Mouse (Mus musculus) hindbrain, embryonic 15.5 days (tissue): ENCODE data around the gene Myl9. TPM values are rescaled to one million over a fixed set of nuclear protein-coding genes. Genes with fewer than 3 reads are reported as not detected.

ENCODE experiments used
- ATAC-seq: fragments of 200-750 bp; cut with Nextera tagmentation; 2 replicates; pipeline ENCODE4 v1.8.0; 2017; ENCODE audit warnings: low read depth, moderate number of reproducible peaks, moderate TSS enrichment; ENCODE audit not compliant: low FRiP score
- H3K27ac ChIP-seq: fragments of 300-500 bp; sonication (generic); replicated peaks from 2 replicates; pipeline ENCODE4 v1.5.1; 2015; ENCODE audit warnings: mild to moderate bottlenecking, inconsistent platforms
- H3K27me3 ChIP-seq: fragments of 300-500 bp; sonication (generic); 2 replicates; pipeline ENCODE4 v1.6.1; 2015; ENCODE audit warnings: control low read depth, inconsistent platforms
- H3K36me3 ChIP-seq: fragments of 300-500 bp; sonication (generic); 2 replicates; pipeline ENCODE4 v1.6.1; 2015; ENCODE audit warnings: control low read depth, inconsistent platforms
- H3K4me1 ChIP-seq: fragments of 300-500 bp; sonication (generic); replicated peaks from 2 replicates; pipeline ENCODE4 v1.6.1; 2015; ENCODE audit warnings: control low read depth, inconsistent platforms
- H3K4me2 ChIP-seq: fragments of 300-500 bp; sonication (generic); 2 replicates; pipeline ENCODE4 v1.6.1; 2015; ENCODE audit warnings: moderate library complexity, mild to moderate bottlenecking, inconsistent platforms
- H3K4me3 ChIP-seq: fragments of 300-500 bp; sonication (generic); 2 replicates; pipeline ENCODE4 v1.5.1; 2015; ENCODE audit warnings: mild to moderate bottlenecking, inconsistent platforms
- H3K9ac ChIP-seq: fragments of 300-500 bp; sonication (generic); 2 replicates; pipeline ENCODE4 v1.6.1; 2015; ENCODE audit warnings: inconsistent platforms
- H3K9me3 ChIP-seq: fragments of 300-500 bp; sonication (generic); 2 replicates; pipeline ENCODE4 v1.6.1; 2016; ENCODE audit warnings: control low read depth, inconsistent platforms
- WGBS: fragments of 180-500 bp; shearing (Covaris S2); methylation state at CpG from one replicate; pipeline ENCODE4 v1.1.7; 2015; 5-methylcytosine and 5-hydroxymethylcytosine counted together
- polyA plus RNA-seq: library from polyadenylated mRNA; unstranded; fragments of >200 nt; fragmentation: Nextera tagmentation; extraction: Ambion mirVana; gene quantifications from 2 replicates; pipeline ENCODE4 v1.2.1, GENCODE M21; 2015

Myl9 gene
- polyA plus RNA-seq: 42.4 and 44.8 TPM in 2 replicates

DNA sequence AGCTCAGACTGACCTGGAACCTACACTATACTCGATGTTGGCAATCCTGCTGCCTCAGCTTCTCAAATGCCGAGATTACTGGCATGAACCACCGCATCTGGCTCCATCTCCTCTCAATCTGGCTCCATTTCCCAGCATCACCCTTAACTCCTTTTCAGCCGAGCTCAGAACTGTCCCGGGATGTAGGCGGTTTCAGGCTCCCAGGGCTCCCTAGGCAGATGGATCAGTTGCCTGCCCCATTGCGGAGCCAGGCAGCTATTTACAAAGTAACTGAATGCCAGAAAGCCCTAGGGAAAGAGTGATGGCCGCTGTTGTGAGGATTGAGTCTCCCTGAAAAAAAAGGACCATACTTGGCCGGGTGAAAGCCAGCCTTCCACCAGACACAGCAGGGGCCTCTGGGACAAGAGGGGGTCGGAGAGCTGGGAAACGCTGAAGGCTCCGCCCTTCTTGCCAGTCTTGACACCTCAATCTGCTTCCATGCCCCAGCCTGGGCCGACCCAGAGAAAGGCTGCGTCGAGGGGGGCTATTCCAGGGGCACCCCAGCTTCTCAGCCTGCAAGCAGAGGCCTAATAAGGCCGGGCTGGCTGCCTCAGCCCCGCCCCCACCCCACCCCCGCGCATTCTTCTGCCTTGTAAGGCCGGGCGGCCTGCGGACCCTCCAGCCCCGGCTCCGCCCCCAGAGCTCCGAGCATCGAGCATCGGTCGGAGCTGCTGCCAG, at the start of gene Myl9:
TSS of gene Myl9 (plus strand) at position 683 of the 717 bp plus-strand sequence.
- H3K36me3 ChIP-seq: no peaks in the 10 kb centered on the region
- peak within 1 kb of the TSS; percentile 35 for H3K4me3 ChIP-seq
- H3K9ac ChIP-seq: peak within 1 kb of the TSS; percentile 41
- H3K27ac ChIP-seq: peak within 1 kb of the TSS; percentile 69
- peak; percentile 73 for ATAC-seq
- peaks cover 21% of the 10 kb centered on the region for H3K4me1 ChIP-seq
- peak within 1 kb of the TSS; percentile 78 for H3K4me2 ChIP-seq
- WGBS: under 1% methylated on average over 28 of the region's 28 CpGs
- H3K9me3 ChIP-seq: no peaks in the 10 kb centered on the region
- no peaks in the 10 kb centered on the region for H3K27me3 ChIP-seq

DNA sequence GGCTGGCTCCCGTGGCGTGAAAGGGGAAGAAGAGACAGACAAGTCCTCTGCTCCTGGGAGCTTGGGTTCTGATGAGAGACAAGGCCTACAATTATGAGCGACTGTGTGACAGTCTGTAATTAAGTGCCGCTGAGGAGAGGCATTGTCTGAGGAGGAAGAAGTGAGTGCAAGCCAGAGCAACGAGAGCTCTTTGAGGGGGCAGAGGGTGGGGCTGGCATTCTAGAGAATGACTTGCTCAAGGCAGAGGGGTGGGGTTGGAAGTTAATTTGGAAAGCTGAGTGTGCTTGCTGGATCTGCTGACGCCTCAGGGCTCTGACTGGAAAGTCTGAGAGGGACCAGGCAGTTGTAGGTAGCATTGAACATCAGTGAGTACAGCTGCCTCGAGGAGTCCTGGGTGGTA, 48.9 kb upstream of the Myl9 start:
- no peak for ATAC-seq
- H3K27ac ChIP-seq: peak overlapping the region; percentile 46; the same call in 1 of the 2 replicates
- peaks cover 68% of the 10 kb centered on the region for H3K4me1 ChIP-seq
- H3K36me3 ChIP-seq: 0 out of 2 replicates have a peak, but pooled peaks cover 4% of the 10 kb centered on the region
- H3K4me3 ChIP-seq: no peak overlapping the region
- H3K9ac ChIP-seq: 0 out of 2 replicates have a peak overlapping the region, but pooled peaks have one; percentile 1
- WGBS: 13% methylated on average over 7 of the region's 7 CpGs
- no peaks in the 10 kb centered on the region for H3K9me3 ChIP-seq
- no peaks in the 10 kb centered on the region for H3K27me3 ChIP-seq
- peak overlapping the region; percentile 33 for H3K4me2 ChIP-seq

DNA sequence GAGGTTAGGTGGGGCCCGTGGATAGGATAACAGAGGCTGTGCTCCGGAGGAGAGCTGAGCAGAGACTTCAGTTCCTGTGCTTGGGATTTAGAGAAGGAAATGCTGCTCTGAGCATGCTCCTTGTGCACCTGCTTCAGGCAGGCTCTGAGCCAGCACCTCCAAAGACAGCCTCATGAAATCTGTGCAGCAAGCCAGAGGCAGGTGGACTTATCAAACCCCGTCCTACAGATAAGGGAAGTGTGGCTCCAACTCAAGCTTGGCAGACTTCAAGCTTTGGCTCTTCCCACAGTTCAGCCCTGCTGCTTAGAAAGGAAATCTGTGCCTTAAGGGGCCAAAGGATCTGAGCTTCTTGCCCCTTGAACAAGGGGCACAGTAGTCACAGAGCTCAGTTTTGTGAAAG, 48.3 kb upstream of the Myl9 start:
- Histone ChIP-seq H3K4me2 (peak overlapping the region; percentile 33; the same call in 1 of the 2 replicates), H3K36me3 (0 out of 2 replicates have a peak, but pooled peaks cover 4% of the 10 kb centered on the region), H3K27ac (peak overlapping the region; percentile 46; the same call in 1 of the 2 replicates), H3K4me1 (peaks cover 72% of the 10 kb centered on the region), H3K4me3 (no peak overlapping the region), H3K9ac (no peak overlapping the region), H3K27me3 (no peaks in the 10 kb centered on the region), H3K9me3 (no peaks in the 10 kb centered on the region)
- 38% methylated on average over 3 of the region's 3 CpGs for WGBS
- ATAC-seq: no peak

DNA sequence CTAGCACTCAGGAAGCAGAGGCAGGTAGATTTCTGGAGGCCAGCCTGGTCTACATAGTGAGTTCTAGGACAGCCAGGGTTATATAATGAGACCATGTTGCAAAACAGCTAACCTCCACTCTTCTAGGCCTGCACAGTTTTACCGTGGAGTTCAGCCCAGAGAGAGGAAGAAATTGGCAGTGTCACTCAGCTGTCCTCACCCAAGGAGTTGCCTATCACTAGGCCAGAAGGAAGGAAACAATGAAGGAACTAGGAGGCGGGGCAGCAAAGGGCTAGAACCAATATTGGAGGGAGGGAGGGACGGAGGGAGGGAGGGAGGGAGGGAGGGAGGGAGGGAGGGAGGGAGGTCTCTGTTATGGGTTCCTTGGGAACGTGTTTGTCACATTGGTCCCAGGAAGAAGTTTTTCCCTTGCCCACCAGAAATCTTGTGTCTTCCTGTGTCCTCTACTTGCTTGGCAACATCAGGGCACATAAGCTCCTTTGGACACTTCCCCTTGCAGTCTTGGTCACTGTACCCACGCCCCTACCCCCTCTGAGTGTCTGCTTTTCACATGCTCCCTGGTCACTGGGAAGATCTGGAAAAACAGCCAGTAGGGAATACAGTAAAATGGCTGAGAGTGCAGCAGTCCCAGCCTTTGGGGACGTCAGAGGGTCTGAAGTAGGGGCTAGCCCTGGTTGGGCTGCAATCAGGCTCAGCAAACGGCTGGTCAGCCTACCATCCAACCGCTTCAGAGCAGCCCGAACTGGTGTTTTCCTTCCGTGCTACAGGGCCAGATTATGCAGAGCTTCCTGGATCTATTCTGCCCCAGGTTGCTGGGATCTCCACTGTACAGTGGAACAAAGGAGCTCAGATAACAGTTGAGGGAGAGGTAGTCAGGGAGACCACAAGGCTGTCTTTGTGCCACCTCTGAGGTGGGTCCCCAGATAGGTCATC, 45.4 kb upstream of the Myl9 start:
- no peak for ATAC-seq
- Histone ChIP-seq H3K4me1 (peaks cover 64% of the 10 kb centered on the region), H3K27me3 (no peaks in the 10 kb centered on the region), H3K4me3 (no peak overlapping the region), H3K27ac (peak overlapping the region; percentile 55; the same call in 1 of the 2 replicates), H3K9ac (no peak overlapping the region), H3K4me2 (no peak overlapping the region), H3K9me3 (no peaks in the 10 kb centered on the region), H3K36me3 (0 out of 2 replicates have a peak, but pooled peaks cover 4% of the 10 kb centered on the region)
- 56% methylated on average over 9 of the region's 10 CpGs for WGBS

DNA sequence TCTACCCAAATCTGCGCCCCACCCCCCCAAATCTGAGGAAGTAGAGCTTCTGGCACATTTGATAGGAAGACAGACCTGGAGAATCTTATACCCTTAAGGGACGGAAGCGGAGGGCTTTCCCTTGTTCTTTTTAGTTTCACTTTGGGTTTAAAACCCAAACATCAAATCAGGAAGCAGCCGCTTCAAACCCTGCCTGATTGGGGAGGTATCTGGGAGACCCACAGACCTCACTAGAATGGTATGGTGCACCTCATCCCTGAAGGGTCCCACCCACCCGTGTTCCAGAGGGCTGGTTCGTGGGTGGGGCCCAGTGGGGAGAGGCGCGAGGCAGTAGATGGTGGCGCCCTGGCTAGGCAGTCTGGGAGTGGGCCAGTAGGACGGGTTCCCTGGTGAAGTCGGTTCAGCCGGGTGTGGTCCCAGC, 44.7 kb upstream of the Myl9 start:
- H3K36me3 ChIP-seq: 0 out of 2 replicates have a peak, but pooled peaks cover 4% of the 10 kb centered on the region
- no peak overlapping the region for H3K9ac ChIP-seq
- no peak overlapping the region for H3K4me2 ChIP-seq
- H3K4me1 ChIP-seq: peaks cover 64% of the 10 kb centered on the region
- no peaks in the 10 kb centered on the region for H3K9me3 ChIP-seq
- no peaks in the 10 kb centered on the region for H3K27me3 ChIP-seq
- no peak overlapping the region for H3K4me3 ChIP-seq
- 86% methylated on average over 12 of the region's 12 CpGs for WGBS
- H3K27ac ChIP-seq: peak overlapping the region; percentile 55; the same call in 1 of the 2 replicates
- ATAC-seq: no peak

DNA sequence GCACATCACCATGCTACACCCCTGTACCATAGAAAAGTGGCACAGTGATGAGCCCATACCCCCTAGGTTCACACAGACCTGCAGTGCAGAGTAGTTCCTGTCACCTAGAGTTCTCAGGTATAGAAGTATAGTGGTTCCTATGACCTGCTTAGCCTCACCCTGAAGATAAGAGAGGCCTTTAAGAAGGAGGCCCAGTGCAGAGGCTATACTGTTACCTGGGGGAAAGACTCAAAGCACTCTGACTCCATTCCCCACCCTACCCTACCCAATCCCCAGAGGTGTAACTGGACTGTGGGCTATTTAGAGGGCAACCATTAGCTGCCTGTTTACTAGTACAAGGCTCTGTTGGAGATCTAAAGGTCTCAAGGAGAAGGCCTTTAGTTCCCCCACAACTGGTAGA, 43.6 kb upstream of the Myl9 start:
- no peak for ATAC-seq
- peaks cover 64% of the 10 kb centered on the region for H3K4me1 ChIP-seq
- no peak overlapping the region for H3K27ac ChIP-seq
- 0 out of 2 replicates have a peak, but pooled peaks cover 4% of the 10 kb centered on the region for H3K36me3 ChIP-seq
- H3K27me3 ChIP-seq: no peaks in the 10 kb centered on the region
- H3K9me3 ChIP-seq: no peaks in the 10 kb centered on the region
- no peak overlapping the region for H3K4me3 ChIP-seq
- H3K9ac ChIP-seq: no peak overlapping the region
- no peak overlapping the region for H3K4me2 ChIP-seq

DNA sequence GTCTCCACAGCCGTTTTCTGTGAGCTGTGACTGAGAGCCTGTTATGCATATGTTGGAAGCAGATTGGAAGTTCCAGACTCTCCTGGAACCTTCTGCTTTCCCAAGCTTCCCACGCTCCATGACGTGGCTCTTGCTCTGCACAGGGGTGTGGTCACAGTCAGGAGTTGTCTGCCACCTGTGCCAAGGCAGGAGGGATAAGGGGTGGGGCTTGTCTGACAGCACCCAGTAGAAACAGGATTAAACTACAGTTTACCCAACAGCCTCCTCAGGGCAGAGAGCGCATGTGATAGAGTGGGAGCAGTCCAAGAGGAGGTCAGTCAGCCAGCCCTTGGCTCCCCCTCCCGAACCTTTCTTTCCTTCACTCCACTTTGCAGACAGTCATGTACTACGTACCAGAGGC, 43.1 kb upstream of the Myl9 start:
- H3K9me3 ChIP-seq: no peaks in the 10 kb centered on the region
- 64% methylated on average over 6 of the region's 6 CpGs for WGBS
- H3K9ac ChIP-seq: no peak overlapping the region
- no peak overlapping the region for H3K27ac ChIP-seq
- 0 out of 2 replicates have a peak, but pooled peaks cover 4% of the 10 kb centered on the region for H3K36me3 ChIP-seq
- no peak overlapping the region for H3K4me3 ChIP-seq
- peaks cover 64% of the 10 kb centered on the region for H3K4me1 ChIP-seq
- H3K4me2 ChIP-seq: no peak overlapping the region
- no peak for ATAC-seq
- no peaks in the 10 kb centered on the region for H3K27me3 ChIP-seq

DNA sequence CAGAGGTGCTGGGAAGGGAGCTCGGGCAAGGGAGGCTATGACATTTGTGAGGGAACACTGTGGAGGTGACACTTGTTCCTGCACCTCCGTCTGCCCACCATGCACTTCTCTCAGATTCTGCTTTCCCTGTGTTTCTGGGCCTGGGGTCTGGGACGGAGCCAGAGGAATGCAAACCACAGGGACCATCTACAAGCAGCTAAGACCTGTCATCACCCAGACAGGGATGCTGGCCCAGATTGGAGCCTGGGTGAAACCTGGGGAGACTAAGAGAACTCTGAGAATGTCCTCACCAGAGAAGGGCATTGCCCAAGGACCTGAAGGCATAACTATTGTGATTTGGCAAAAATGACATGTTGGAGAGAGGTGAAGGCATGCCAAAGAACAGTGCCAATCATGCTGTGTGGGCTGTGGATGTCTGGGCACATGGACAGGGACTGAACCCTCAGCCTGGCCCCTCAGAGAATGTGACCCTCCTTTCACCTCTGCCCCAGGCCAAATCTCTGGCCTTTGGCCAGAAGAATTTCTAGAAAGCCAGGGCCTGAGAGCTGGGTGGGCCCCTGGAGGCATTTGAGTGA, 39.4 kb upstream of the Myl9 start:
- H3K4me3 ChIP-seq: no peak overlapping the region
- H3K27ac ChIP-seq: no peak overlapping the region
- H3K4me2 ChIP-seq: no peak overlapping the region
- no peaks in the 10 kb centered on the region for H3K9me3 ChIP-seq
- no peak for ATAC-seq
- H3K4me1 ChIP-seq: peaks cover 58% of the 10 kb centered on the region
- 0 out of 2 replicates have a peak, but pooled peaks cover 3% of the 10 kb centered on the region for H3K36me3 ChIP-seq
- WGBS: 74% methylated on average over 3 of the region's 3 CpGs
- H3K9ac ChIP-seq: no peak overlapping the region
- H3K27me3 ChIP-seq: no peaks in the 10 kb centered on the region

DNA sequence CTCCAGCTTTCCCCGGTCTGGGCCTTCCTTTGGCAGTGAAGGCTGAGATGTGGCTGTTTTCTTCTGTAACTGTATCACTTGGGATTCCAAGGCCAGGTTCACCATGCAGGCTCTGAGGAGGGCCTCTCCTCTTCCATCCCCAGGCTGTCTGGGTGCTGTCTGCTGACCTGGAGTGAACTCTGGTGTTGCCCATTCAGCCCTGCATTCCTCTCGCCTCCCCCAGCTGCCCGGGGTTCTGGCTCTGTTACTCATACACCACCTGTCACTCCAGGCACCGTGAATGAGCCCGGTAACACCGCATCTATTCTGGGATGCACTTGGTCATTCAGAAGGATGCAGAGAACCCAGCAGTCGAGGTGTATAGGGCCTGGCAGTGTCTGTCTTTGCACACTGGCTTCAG, 38.4 kb upstream of the Myl9 start:
- Histone ChIP-seq H3K27me3 (no peaks in the 10 kb centered on the region), H3K36me3 (0 out of 2 replicates have a peak, but pooled peaks cover 3% of the 10 kb centered on the region), H3K9ac (no peak overlapping the region), H3K4me1 (peaks cover 58% of the 10 kb centered on the region), H3K9me3 (no peaks in the 10 kb centered on the region), H3K4me3 (no peak overlapping the region), H3K27ac (no peak overlapping the region), H3K4me2 (no peak overlapping the region)
- no peak for ATAC-seq
- 37% methylated on average over 7 of the region's 7 CpGs for WGBS

DNA sequence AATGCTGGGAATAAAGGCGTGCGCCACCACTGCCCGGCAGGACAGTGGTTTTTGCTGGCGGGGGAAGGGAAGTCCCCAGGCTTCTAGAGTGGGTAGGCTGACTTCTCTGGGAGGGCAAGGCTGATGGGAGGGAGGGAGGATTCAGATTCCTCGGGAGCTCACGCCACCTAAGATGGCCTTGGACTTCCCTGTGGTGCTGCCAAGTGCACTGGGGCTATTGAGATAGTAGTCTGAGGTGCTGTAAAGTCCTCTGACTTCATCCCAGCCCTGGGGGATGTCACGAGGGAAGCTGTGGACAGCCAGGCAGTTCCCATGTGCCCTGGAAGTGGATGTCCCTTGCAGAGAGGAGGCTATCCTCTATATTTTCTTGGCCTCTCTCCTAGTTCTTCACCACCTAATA, 37.2 kb upstream of the Myl9 start:
- Histone ChIP-seq H3K4me2 (no peak overlapping the region), H3K36me3 (0 out of 2 replicates have a peak, but pooled peaks cover 3% of the 10 kb centered on the region), H3K27me3 (no peaks in the 10 kb centered on the region), H3K4me1 (peaks cover 55% of the 10 kb centered on the region), H3K27ac (no peak overlapping the region), H3K4me3 (no peak overlapping the region), H3K9me3 (no peaks in the 10 kb centered on the region), H3K9ac (no peak overlapping the region)
- 80% methylated on average over 7 of the region's 7 CpGs for WGBS
- no peak for ATAC-seq

DNA sequence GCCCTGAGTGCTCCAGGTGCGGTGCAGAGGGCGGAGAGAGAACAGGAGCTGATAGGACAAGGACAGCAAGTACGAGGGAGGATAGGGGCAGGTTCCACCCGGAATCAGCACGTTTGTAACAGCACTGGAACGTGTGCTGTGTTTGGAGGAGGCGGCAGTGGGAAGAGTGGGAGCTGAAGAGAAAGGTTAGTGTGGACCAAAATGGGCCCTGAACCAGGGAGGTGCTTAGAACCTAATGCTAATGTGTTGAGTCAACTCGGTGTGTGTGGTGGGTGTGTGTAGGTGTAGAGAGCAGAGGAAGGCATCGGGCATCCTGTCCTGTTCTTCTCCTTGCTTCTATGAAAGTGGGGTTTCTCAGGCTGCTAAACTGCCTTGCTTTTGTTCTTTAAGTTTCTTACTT, 34.0 kb upstream of the Myl9 start:
- Histone ChIP-seq H3K4me2 (no peak overlapping the region), H3K9ac (no peak overlapping the region), H3K27ac (no peak overlapping the region), H3K27me3 (no peaks in the 10 kb centered on the region), H3K9me3 (no peaks in the 10 kb centered on the region), H3K36me3 (peaks cover 5% of the 10 kb centered on the region), H3K4me1 (peaks cover 39% of the 10 kb centered on the region), H3K4me3 (no peak overlapping the region)
- no peak for ATAC-seq
- WGBS: 88% methylated on average over 9 of the region's 9 CpGs
